Mouse (Mus musculus) heart, embryonic 16.5 days (tissue): Measurements from ENCODE around the gene Elof1. TPM values are rescaled to one million over a fixed set of nuclear protein-coding genes. Genes with fewer than 3 reads are reported as not detected.

Experiments used
- ATAC-seq: fragments of 200-750 bp; cut with Nextera tagmentation; replicated peaks from 2 replicates; pipeline ENCODE4 v1.8.0; 2017; ENCODE audit warnings: moderate number of reproducible peaks; ENCODE audit not compliant: insufficient read depth, low FRiP score; ENCODE audit errors: extremely low read depth
- H3K27ac ChIP-seq: fragments of 300-500 bp; sonication (generic); 2 replicates; pipeline ENCODE4 v1.5.1; 2014; ENCODE audit warnings: mild to moderate bottlenecking, low read length, control low read depth, moderate library complexity
- H3K27me3 ChIP-seq: fragments of 300-500 bp; sonication (generic); 2 replicates; pipeline ENCODE4 v1.6.1; 2014; ENCODE audit warnings: low read length, mixed read lengths; ENCODE audit not compliant: control insufficient read depth, insufficient read depth
- H3K36me3 ChIP-seq: fragments of 300-500 bp; sonication (generic); 2 replicates; pipeline ENCODE4 v1.6.1; 2014; ENCODE audit not compliant: control insufficient read depth, insufficient read depth
- H3K4me1 ChIP-seq: fragments of 300-500 bp; sonication (generic); 2 replicates; pipeline ENCODE4 v1.6.1; 2014; ENCODE audit warnings: low read length, mixed read lengths; ENCODE audit not compliant: control insufficient read depth, insufficient read depth
- H3K4me2 ChIP-seq: fragments of 300-500 bp; sonication (generic); 2 replicates; pipeline ENCODE4 v1.6.1; 2014; ENCODE audit warnings: low read depth, mild to moderate bottlenecking, control low read depth, low read length
- H3K4me3 ChIP-seq: fragments of 300-500 bp; sonication (generic); 2 replicates; pipeline ENCODE4 v1.5.1; 2014; ENCODE audit warnings: mild to moderate bottlenecking, control low read depth, low read length
- H3K9ac ChIP-seq: fragments of 300-500 bp; sonication (generic); 2 replicates; pipeline ENCODE4 v1.6.1; 2014; ENCODE audit warnings: low read length, control low read depth
- H3K9me3 ChIP-seq: fragments of 300-500 bp; sonication (generic); replicated peaks from 2 replicates; pipeline ENCODE4 v1.6.1; 2016; ENCODE audit warnings: low read length; ENCODE audit not compliant: control insufficient read depth
- WGBS: fragments of 180-500 bp; shearing (Covaris S2); extraction: QIAGEN DNeasy Blood & Tissue Kit; methylation state at CpG from one replicate; pipeline ENCODE4 v1.1.7; 2014; 5-methylcytosine and 5-hydroxymethylcytosine counted together
- polyA plus RNA-seq: library from polyadenylated mRNA; unstranded; fragments of >200 nt; fragmentation: Nextera tagmentation; extraction: Ambion mirVana; gene quantifications from 2 replicates; pipeline ENCODE4 v1.2.1, GENCODE M21; 2015

Elof1 gene
- polyA plus RNA-seq, result 111 and 117 TPM in 2 replicates

DNA sequence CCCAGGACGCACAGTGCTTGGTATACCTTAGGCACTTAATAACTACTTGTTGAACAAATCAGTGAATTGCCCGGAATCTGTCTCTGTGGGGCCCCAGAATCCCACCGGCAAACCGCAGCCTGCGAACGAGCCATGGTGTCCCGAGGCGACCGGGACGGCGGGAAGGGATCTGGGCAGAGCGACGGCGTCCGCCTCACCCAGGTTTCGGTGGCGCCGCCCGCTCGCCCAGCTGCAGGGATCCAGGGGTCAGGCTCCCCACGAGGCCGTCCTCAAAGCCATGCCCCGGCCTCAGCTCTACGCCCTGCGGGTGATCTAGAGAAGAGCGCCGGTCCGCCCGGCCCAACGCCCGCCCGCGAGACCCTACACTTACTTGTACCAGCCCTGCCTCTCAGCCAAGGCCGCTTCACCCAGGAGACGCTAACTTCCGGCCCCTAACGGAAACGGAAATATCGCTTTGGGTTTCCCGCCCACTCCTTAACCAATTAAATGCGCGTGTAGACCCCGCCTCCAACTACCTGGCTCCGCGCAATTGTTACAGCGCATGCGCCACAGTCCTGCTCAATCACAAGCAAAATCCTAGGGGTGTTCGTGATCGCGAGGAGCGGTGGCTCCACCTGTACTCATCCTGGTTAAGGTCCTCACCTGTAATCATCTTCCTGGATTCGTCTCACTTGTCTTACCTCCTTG, at the start of gene Elof1:
Elof1 (minus strand) TSS at position 433 of the 687 bp plus-strand sequence.
- H3K36me3 ChIP-seq, result peaks cover 19% of the 10 kb centered on the region
- H3K27me3 ChIP-seq, result no peaks in the 10 kb centered on the region
- peak within 1 kb of the TSS; percentile 91 for H3K4me3 ChIP-seq
- WGBS, result under 1% methylated on average over 52 of the region's 52 CpGs
- H3K9ac ChIP-seq, result peak within 1 kb of the TSS; percentile 92
- peak; percentile 93 for ATAC-seq
- H3K4me1 ChIP-seq, result peaks cover 15% of the 10 kb centered on the region
- no peaks in the 10 kb centered on the region for H3K9me3 ChIP-seq
- H3K27ac ChIP-seq, result peak within 1 kb of the TSS; percentile 74
- peak within 1 kb of the TSS; percentile 82 for H3K4me2 ChIP-seq

DNA sequence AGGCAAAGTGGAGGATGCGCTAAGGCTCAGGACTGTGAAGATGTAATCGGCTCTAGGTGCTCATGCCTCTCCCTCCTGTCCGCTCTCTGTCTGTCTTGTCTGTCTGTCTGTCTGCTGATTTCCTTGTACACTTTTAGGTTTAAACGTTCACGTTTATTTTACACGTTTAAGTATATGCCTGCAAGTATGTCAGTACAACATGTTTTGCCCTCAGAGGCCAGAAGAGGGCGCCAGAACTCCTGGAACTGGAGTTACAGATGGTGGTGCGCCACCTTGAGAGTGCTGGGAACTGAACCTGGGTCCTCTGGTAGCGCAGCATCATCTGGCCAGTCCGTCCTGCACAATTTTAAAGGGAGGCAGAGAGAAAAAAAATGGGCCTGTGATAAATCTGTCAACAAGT, 49.7 kb upstream of the Elof1 start:
- Histone ChIP-seq H3K4me3 (no peak overlapping the region), H3K4me1 (0 out of 2 replicates have a peak, but pooled peaks cover 2% of the 10 kb centered on the region), H3K9ac (no peak overlapping the region), H3K9me3 (no peaks in the 10 kb centered on the region; the same call in 1 of the 2 replicates), H3K27me3 (no peaks in the 10 kb centered on the region), H3K36me3 (no peaks in the 10 kb centered on the region), H3K4me2 (no peak overlapping the region), H3K27ac (no peak overlapping the region)
- ATAC-seq, result no peak
- 85% methylated on average over 10 of the region's 10 CpGs for WGBS

DNA sequence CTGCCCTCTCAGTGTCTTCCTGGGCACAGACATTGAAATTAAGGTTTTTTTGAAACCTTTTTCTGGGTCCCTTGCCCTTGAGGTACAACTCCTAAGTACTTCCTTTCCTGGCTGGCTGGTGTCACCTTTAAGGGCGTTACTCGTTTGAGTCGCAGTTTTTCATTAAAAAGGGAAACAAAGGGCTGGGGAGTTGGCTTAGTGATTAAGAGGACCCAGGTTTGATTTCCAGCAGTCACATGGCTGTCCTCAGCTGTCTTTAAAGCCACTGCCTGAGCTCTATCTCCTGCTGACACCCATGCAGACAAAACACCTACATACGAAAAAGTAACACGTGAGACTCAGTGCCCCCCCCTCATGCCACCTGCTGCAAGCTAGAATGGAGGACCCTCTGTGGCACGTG, 49.0 kb upstream of the Elof1 start:
- Histone ChIP-seq H3K36me3 (no peaks in the 10 kb centered on the region), H3K9me3 (no peaks in the 10 kb centered on the region; the same call in 1 of the 2 replicates), H3K4me1 (0 out of 2 replicates have a peak, but pooled peaks cover 2% of the 10 kb centered on the region), H3K27ac (no peak overlapping the region), H3K27me3 (no peaks in the 10 kb centered on the region), H3K4me2 (no peak overlapping the region), H3K4me3 (no peak overlapping the region), H3K9ac (no peak overlapping the region)
- ATAC-seq, result no peak
- WGBS, result 57% methylated on average over 6 of the region's 6 CpGs

DNA sequence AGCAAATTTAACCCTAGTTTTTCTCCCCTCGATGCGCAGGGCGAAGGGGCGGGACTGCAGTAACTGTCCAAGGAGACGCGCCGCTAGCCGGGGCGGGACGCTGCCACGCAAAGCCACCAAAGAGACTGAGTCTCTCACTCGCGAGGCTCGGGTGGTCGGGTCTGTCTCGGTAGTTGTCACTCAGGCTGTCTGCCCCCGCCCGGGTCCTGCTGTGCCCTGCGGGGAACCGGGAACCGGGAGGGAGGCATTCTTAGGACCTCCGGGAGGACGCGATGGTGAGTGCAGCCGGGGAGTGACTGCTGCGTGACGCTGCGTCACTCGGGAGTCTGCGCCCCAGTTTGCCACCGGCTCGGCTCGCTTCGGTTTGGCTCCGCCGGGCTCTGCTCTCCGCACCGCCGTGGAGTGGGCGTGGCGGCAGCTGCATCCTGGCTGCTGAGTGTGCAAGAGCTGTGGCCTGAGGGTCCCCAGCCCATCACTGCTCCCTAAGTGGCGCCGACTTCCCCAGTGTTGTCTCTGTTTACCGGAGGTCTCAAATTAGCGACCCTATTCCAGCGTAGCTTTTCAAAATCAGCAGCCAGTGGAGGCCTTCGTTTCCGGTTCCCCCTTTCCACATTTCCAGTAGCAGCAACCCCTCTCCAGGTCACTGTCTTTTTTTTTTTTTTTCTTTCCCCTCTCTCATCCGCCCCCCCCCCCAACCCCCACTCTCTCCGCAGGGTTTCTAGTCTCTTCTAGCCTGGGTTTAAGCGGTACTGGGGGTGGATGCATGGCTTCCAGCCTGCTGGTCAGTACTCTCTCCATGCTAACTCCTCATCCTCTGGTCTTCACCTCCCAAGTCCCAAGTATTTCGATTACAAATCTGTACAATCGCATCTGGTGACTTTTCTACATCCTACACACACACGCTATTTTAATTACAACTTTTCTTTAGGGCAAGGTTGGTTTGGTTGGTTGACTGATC, 48.0 kb upstream of the Elof1 start:
- ATAC-seq, result peak; percentile 65; the same call in 1 of the 2 replicates
- WGBS, result 2% methylated on average over 53 of the region's 54 CpGs
- H3K27ac ChIP-seq, result no peak overlapping the region

DNA sequence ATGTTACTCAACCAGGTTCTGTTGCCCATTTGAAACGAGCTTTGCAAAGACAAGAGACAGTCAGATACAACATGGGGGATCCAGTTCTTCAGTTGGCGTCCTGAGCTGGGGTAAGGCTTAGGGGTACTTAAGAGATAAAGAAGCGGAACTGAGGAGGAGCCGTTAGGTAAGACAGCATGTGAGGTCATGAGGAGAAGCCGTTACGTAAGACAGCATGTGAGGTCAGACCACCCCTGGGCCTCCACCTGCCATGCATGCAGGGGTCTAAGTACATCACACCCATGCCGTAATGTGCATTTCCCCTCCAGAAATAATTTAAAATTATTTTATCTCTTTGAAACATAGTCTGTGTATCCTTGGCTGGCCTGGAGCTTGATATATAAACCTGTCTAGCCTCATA, 45.9 kb upstream of the Elof1 start:
- ATAC-seq, result no peak

More for the DNA sequence above, 48.0 kb upstream of the Elof1 start:
- H3K9ac ChIP-seq, result peak overlapping the region; percentile 77
- peak overlapping the region; percentile 95 for H3K4me2 ChIP-seq
- 0 out of 2 replicates have a peak, but pooled peaks cover 2% of the 10 kb centered on the region for H3K4me1 ChIP-seq
- H3K36me3 ChIP-seq, result no peaks in the 10 kb centered on the region
- H3K4me3 ChIP-seq, result peak overlapping the region; percentile 69
- no peaks in the 10 kb centered on the region for H3K27me3 ChIP-seq
- H3K9me3 ChIP-seq, result no peaks in the 10 kb centered on the region; the same call in 1 of the 2 replicates

DNA sequence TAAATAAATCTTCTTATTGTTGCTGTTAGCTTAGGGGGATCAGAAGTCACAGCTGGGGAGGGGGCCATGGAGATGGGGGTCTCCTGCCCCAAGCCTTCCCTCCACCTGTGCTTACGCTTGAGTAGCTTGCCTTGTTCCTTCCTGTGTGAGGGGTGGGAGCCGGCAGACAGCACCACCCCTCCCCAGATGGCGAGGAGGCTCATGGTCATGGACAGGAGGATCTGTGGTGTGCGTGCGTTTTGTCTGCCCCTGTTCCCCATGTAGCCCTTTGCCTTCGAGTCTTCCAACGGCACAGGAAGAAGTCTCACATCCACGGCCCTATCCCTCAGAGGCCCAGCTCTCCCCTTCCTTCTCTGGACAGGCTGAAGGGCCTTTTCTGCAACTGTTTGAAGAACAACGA, 45.3 kb upstream of the Elof1 start:
- Histone ChIP-seq H3K27ac (no peak overlapping the region), H3K4me1 (peaks cover 9% of the 10 kb centered on the region), H3K4me2 (no peak overlapping the region), H3K4me3 (no peak overlapping the region), H3K36me3 (no peaks in the 10 kb centered on the region), H3K27me3 (no peaks in the 10 kb centered on the region), H3K9ac (no peak overlapping the region), H3K9me3 (no peaks in the 10 kb centered on the region; the same call in 1 of the 2 replicates)
- WGBS, result 78% methylated on average over 9 of the region's 9 CpGs
- ATAC-seq, result no peak

More for the DNA sequence above, 45.9 kb upstream of the Elof1 start:
- Histone ChIP-seq H3K36me3 (no peaks in the 10 kb centered on the region), H3K4me2 (no peak overlapping the region), H3K9ac (no peak overlapping the region), H3K4me3 (no peak overlapping the region), H3K27me3 (no peaks in the 10 kb centered on the region), H3K27ac (no peak overlapping the region), H3K4me1 (peaks cover 3% of the 10 kb centered on the region; the same call in 1 of the 2 replicates), H3K9me3 (no peaks in the 10 kb centered on the region; the same call in 1 of the 2 replicates)
- WGBS, result 84% methylated on average over 7 of the region's 7 CpGs

DNA sequence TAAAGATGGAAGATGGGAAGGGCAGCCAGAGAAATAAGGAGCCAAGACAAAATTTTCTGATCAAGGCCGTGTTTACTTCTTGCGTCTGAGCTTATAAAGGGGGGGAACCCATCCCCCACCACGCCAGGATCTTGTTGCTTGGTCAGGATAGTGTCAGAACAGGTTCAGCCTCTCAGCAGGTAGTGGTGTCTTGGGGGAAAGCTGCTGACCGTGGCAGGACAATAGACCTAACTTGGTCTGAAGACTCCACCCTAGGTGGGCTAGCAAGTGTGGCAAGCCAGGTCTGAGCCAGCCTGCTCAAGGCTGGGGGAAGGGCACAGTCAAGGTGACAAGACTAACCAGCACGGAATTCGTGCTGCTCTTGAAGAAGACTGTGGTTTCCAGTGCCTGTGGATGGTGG, 44.3 kb upstream of the Elof1 start:
- WGBS, result 35% methylated on average over 6 of the region's 6 CpGs
- Histone ChIP-seq H3K27ac (no peak overlapping the region), H3K36me3 (no peaks in the 10 kb centered on the region), H3K27me3 (no peaks in the 10 kb centered on the region), H3K9me3 (no peaks in the 10 kb centered on the region), H3K4me3 (no peak overlapping the region), H3K9ac (no peak overlapping the region), H3K4me2 (no peak overlapping the region), H3K4me1 (peaks cover 12% of the 10 kb centered on the region)
- no peak for ATAC-seq

DNA sequence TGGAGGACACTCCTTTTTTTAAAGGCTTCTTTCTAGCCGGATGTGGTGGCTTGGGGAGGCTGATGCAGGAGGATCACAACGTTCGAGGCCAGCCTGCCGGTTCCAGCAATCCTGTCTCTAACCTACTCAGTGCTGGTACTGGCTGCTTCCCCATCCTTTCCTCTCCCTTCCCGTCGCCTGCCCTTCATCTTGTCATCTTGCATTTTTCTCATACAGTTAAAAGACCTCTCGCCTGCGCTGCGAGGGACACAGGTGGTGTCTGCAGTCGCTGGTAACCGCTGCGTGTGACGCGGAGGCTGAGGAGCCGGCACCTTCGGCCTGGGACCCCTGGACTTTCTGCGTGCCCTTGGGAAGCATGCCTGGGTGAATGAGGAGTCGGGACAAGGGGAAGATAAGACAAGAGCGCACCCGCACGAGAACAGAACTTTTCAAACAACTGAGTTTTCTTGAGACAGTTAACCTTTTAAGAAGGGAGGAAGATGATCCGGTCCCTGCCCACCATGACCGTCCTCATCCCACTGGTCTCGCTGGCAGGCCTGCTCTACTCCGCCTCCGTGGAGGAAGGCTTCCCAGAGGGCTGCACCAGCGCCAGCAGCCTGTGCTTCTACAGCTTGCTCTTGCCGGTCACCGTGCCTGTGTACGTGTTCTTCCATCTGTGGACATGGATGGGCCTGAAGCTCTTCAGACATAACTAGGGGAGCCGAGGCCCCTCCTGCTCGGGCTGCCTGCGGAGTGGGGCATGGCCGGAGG, 40.7 kb upstream of the Elof1 start:
- 56% methylated on average over 34 of the region's 34 CpGs for WGBS
- no peaks in the 10 kb centered on the region for H3K27me3 ChIP-seq
- ATAC-seq, result no peak
- peak overlapping the region; percentile 63 for H3K4me2 ChIP-seq
- H3K27ac ChIP-seq, result no peak overlapping the region
- peak overlapping the region; percentile 71 for H3K4me3 ChIP-seq
- peak overlapping the region; percentile 85 for H3K9ac ChIP-seq
- peaks cover 4% of the 10 kb centered on the region; the same call in 1 of the 2 replicates for H3K9me3 ChIP-seq
- H3K36me3 ChIP-seq, result no peaks in the 10 kb centered on the region
- H3K4me1 ChIP-seq, result peaks cover 17% of the 10 kb centered on the region
